In genomic region chr3:153277389-153277999, GRCm38 (mm10) we compare ENCODE assay signal across 9 mouse cellular contexts.
A peak's percentile ranks its signal among the peaks of the same experiment; 100 is the strongest.
DNase-seq lines count a peak whose midpoint lies in the region; ATAC-seq and TF ChIP-seq lines count a peak whose summit lies in the region.
"Had no signal": no experiment of that assay in that cellular context is flagged by ENCODE, and none has a peak within 500 bp of the region (broad histone marks: within the 10 kb centered on the region; RNA-seq: fewer than 3 reads in every experiment).

No protein-coding gene starts in this region.

- WGBS in embryonic facial prominence, embryonic 15.5 days = 16% methylated on average over 16 of the region's 16 CpGs
- WGBS in midbrain, postnatal 0 days = 10% methylated on average over 16 of the region's 16 CpGs
- 64% methylated on average over 16 of the region's 16 CpGs for WGBS in heart, embryonic 11.5 days (ENCODE audit: insufficient replicate concordance)

- DNase-seq in ZHBTc4 (ENCODE audit: low read depth, low spot score) = peak; percentile 46
- DNase-seq in layer of hippocampus, postnatal 10 days (ENCODE audit: low spot score in 2 of 2) = peak; percentile 48 to 54
- peak; percentile 58 for DNase-seq in midbrain, postnatal 0 days (ENCODE audit: low spot score)
- DNase-seq in c-Kit-positive CD71-positive TER-119-positive erythroid progenitor cells, embryonic 14.5 days (ENCODE audit: low spot score) = no peak
- DNase-seq in thymus, adult 18-20 months = no peak

- peaks cover 24% of the 10 kb centered on the region for H3K4me1 ChIP-seq in embryonic facial prominence, embryonic 15.5 days
- no peaks in the 10 kb centered on the region for H3K4me1 ChIP-seq in midbrain, postnatal 0 days (ENCODE audit: insufficient read depth, low read length)
- H3K4me1 ChIP-seq in heart, embryonic 11.5 days (ENCODE audit: control insufficient read depth, insufficient read depth, low read length) = peaks cover 9% of the 10 kb centered on the region; the same call in 1 of the 2 replicates

- no peak for TF ChIP-seq CTCF in midbrain, postnatal 0 days (IDR thresholded peaks at IDR 0.05)

- no peak overlapping the region for H3K4me3 ChIP-seq in embryonic facial prominence, embryonic 15.5 days (replicated peaks)
- H3K4me3 ChIP-seq in midbrain, postnatal 0 days (ENCODE audit: low read depth, low read length) = no peak overlapping the region
- no peak overlapping the region for H3K4me3 ChIP-seq in heart, embryonic 11.5 days (ENCODE audit: low read depth, low read length)
- H3K4me3 ChIP-seq: megakaryocyte, embryonic 14.5 days had no signal

- peak overlapping the region; percentile 27 for H3K4me2 ChIP-seq in embryonic facial prominence, embryonic 15.5 days (replicated peaks)
- H3K4me2 ChIP-seq in midbrain, postnatal 0 days (ENCODE audit: low read depth, low read length, poor library complexity, severe bottlenecking) = peak overlapping the region; percentile 15; the same call in 1 of the 2 replicates
- H3K4me2 ChIP-seq in heart, embryonic 11.5 days = no peak overlapping the region

- no peaks in the 10 kb centered on the region for H3K27me3 ChIP-seq in embryonic facial prominence, embryonic 15.5 days
- H3K27me3 ChIP-seq in midbrain, postnatal 0 days (ENCODE audit: insufficient read depth, low read length) = no peaks in the 10 kb centered on the region
- H3K27me3 ChIP-seq in heart, embryonic 11.5 days (ENCODE audit: control insufficient read depth, insufficient read depth, low read length) = no peaks in the 10 kb centered on the region
- H3K27me3 ChIP-seq: megakaryocyte, embryonic 14.5 days had no signal

- no peaks in the 10 kb centered on the region; the same call in 1 of the 2 replicates for H3K9me3 ChIP-seq in embryonic facial prominence, embryonic 15.5 days (replicated peaks)
- 0 out of 2 replicates have a peak, but pooled peaks cover 3% of the 10 kb centered on the region for H3K9me3 ChIP-seq in midbrain, postnatal 0 days (ENCODE audit: low read length)
- no peaks in the 10 kb centered on the region; the same call in 1 of the 2 replicates for H3K9me3 ChIP-seq in heart, embryonic 11.5 days (replicated peaks; ENCODE audit: control insufficient read depth, low read length)

- H3K36me3 ChIP-seq in embryonic facial prominence, embryonic 15.5 days = no peaks in the 10 kb centered on the region
- no peaks in the 10 kb centered on the region for H3K36me3 ChIP-seq in midbrain, postnatal 0 days (ENCODE audit: insufficient read depth, low read length)
- H3K36me3 ChIP-seq in heart, embryonic 11.5 days (ENCODE audit: control insufficient read depth, insufficient read depth, low read length) = no peaks in the 10 kb centered on the region

- H3K9ac ChIP-seq in embryonic facial prominence, embryonic 15.5 days = no peak overlapping the region
- H3K9ac ChIP-seq in midbrain, postnatal 0 days (replicated peaks; ENCODE audit: low read length, poor library complexity, severe bottlenecking) = peak overlapping the region; percentile 37; the same call in 1 of the 2 replicates
- no peak overlapping the region for H3K9ac ChIP-seq in heart, embryonic 11.5 days (ENCODE audit: low read depth, low read length)

- ATAC-seq in embryonic facial prominence, embryonic 15.5 days (ENCODE audit: insufficient number of reproducible peaks, low FRiP score, low TSS enrichment, low read depth) = peak; percentile 65; the same call in 1 of the 2 replicates
- peak; percentile 74; the same call in 1 of the 2 replicates for ATAC-seq in midbrain, postnatal 0 days (ENCODE audit: low FRiP score)
- no peak for ATAC-seq in monocyte, adult 5-6 weeks (replicated peaks; ENCODE audit: insufficient number of reproducible peaks, low FRiP score, low TSS enrichment, poor library complexity, severe bottlenecking)
- ATAC-seq in heart, embryonic 11.5 days (replicated peaks; ENCODE audit: insufficient number of reproducible peaks, low FRiP score, low TSS enrichment) = no peak

- H3K27ac ChIP-seq in embryonic facial prominence, embryonic 15.5 days (replicated peaks) = no peak overlapping the region
- peak overlapping the region; percentile 48 for H3K27ac ChIP-seq in midbrain, postnatal 0 days (ENCODE audit: low read depth, low read length)
- no peak overlapping the region for H3K27ac ChIP-seq in heart, embryonic 11.5 days (ENCODE audit: low read depth, low read length)

Comparison
In these comparisons a context has a peak if more than half of its experiments do, and no peak if none do; other contexts are left out.
1. DNase-seq: peak in ZHBTc4 (single experiment), layer of hippocampus, postnatal 10 days (2 of 2) and midbrain, postnatal 0 days (single experiment); none in c-Kit-positive CD71-positive TER-119-positive erythroid progenitor cells, embryonic 14.5 days (single experiment) and thymus, adult 18-20 months (0 of 2).
2. ATAC-seq: peak in embryonic facial prominence, embryonic 15.5 days (single experiment) and midbrain, postnatal 0 days (single experiment); none in monocyte, adult 5-6 weeks (single experiment) and heart, embryonic 11.5 days (single experiment).